Mouse (Mus musculus) liver, embryonic 18 days (tissue): ENCODE measurements around the gene Olfr1295. TPM values are rescaled to one million over a fixed set of nuclear protein-coding genes. Genes with fewer than 3 reads are reported as not detected.

Experiments
- polyA plus RNA-seq: library from polyadenylated mRNA; depleted of rRNA; stranded (reverse); fragments of >200 nt; gene quantifications from 2 replicates; pipeline ENCODE4 v1.2.3, GENCODE M21; 2012; rRNA removed

Gene Olfr1295
- polyA plus RNA-seq = not detected in 2 replicates

GRCm38 (mm10) chr2:111569581-111569980 lies at the start of gene Olfr1295:
TSS of gene Olfr1295 (minus strand) at chr2:111569681.

GRCm38 (mm10) chr2:111540191-111540590 lies 29.3 kb downstream of the Olfr1295 start, which contains the start of gene Olfr1294:
TSS of gene Olfr1294 (minus strand) at chr2:111540291.

GRCm38 (mm10) chr2:111524903-111525302 lies 44.6 kb downstream of the Olfr1295 start, which contains the start of gene Olfr1293-ps:
TSS of gene Olfr1293-ps (plus strand) at chr2:111525203.

Other genes starting within 250 kb of the Olfr1295 start
- not detected in 2 replicates for gene Olfr1281, start 243.2 kb downstream of the Olfr1295 start, polyA plus RNA-seq
- gene Olfr1282, start 233.6 kb downstream of the Olfr1295 start, polyA plus RNA-seq = not detected in 2 replicates
- not detected in 2 replicates for gene Olfr1283, start 202.9 kb downstream of the Olfr1295 start, polyA plus RNA-seq
- not detected in 2 replicates for gene Olfr1284, start 194.2 kb downstream of the Olfr1295 start, polyA plus RNA-seq
- not detected in 2 replicates for gene Olfr1286, start 146.6 kb downstream of the Olfr1295 start, polyA plus RNA-seq
- gene Olfr1287, start 120.5 kb downstream of the Olfr1295 start, polyA plus RNA-seq = not detected in 2 replicates
- not detected in 2 replicates for gene Olfr1288, start 95.6 kb downstream of the Olfr1295 start, polyA plus RNA-seq
- gene Olfr1289, start 88.9 kb downstream of the Olfr1295 start, polyA plus RNA-seq = not detected in 2 replicates
- not detected in 2 replicates for gene Olfr1290, start 75.9 kb downstream of the Olfr1295 start, polyA plus RNA-seq
- gene Olfr1291-ps1, start 72.5 kb downstream of the Olfr1295 start, polyA plus RNA-seq = not detected in 2 replicates
- not detected in 2 replicates for gene Olfr1293-ps, start 44.5 kb downstream of the Olfr1295 start, polyA plus RNA-seq
- gene Olfr1294, start 29.4 kb downstream of the Olfr1295 start, polyA plus RNA-seq = not detected in 2 replicates
- not detected in 2 replicates for gene Olfr1297, start 56.8 kb upstream of the Olfr1295 start, polyA plus RNA-seq
- not detected in 2 replicates for gene Olfr1298, start 79.5 kb upstream of the Olfr1295 start, polyA plus RNA-seq
- not detected in 2 replicates for gene Olfr1299, start 91.7 kb upstream of the Olfr1295 start, polyA plus RNA-seq
- not detected in 2 replicates for gene Olfr1301, start 181.3 kb upstream of the Olfr1295 start, polyA plus RNA-seq
- not detected in 2 replicates for gene Olfr1302, start 207.7 kb upstream of the Olfr1295 start, polyA plus RNA-seq